Mouse (Mus musculus) 3T3-L1 (cell line): ENCODE results near the gene Arl3.

ENCODE experiments used
- DNase-seq: peaks from one replicate; pipeline ENCODE4 v3.0.0-alpha.2; 2015; ENCODE audit warnings: low read depth, low spot score

Gene Arl3

GRCm38 (mm10) chr19:46533525-46533924 lies 39.5 kb downstream of the Arl3 start:
- no peak for DNase-seq

DNA sequence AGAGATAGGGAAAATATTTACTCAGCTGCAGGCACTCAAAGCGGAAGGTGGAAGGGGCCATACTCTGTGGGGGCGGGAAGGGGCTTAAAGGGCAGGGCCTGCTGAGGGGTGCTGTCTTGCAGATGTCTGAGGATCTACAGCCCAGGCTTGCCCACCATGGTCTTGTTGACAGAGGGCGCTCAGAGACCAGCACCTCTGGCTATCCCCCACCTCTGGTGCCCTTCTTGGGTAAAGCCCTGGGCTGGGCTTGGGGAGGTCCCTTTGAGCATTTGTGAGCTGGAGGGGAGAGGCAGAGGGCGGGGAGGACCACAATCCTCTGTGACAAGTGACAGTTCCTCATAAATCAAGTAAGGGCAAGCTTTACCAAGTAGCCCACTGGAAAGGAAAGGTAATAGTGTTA lies 39.9 kb downstream of the Arl3 start:
- DNase-seq = no peak

GRCm38 (mm10) chr19:46532031-46532688 lies 40.8 kb downstream of the Arl3 start:
- no peak for DNase-seq

DNA sequence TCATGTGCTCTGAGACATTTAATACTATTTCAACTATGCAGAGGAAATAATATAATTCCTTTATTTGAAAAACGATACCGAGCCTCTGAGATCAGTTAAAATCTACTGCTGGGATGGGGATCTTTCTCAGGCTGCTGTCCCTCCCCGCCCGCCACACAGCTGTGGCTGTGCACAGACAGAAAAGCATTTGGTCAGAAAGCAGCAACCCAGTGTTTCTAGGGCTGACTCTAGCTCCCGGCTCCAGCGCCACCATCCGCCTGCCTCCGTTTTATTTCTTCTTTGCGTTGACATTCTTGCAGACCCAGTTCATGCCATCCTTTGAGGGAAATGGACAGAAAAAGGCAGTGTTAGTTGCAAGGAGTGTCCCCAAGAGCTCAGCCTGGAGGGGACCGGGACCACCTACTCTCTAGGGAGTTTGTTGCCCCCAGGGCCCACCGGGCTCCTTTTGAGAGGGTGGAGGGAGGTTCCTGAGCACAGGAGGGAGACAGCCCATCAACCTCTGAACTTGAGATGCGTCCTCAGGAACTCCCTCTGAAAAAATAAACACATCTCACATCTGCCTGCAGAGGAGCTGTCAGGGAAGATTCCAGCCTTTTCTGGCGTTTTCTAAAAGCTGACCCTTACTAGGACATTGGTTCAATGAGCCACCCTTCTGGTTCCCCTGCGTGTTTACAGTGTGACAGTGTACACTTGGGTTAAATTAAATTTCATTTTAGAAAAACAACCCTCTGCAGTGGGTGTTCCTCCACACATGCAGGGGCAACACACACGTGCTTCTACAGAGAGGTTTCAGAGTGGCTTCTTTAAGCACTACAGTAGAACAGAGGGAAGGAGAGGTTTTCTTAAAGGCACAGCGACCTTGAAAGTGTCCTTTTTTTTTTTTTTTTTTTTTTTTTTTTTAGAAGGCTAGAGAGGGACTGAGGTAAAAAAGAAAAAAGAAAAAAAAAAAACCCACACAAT lies 41.6 kb downstream of the Arl3 start:
- no peak for DNase-seq

DNA sequence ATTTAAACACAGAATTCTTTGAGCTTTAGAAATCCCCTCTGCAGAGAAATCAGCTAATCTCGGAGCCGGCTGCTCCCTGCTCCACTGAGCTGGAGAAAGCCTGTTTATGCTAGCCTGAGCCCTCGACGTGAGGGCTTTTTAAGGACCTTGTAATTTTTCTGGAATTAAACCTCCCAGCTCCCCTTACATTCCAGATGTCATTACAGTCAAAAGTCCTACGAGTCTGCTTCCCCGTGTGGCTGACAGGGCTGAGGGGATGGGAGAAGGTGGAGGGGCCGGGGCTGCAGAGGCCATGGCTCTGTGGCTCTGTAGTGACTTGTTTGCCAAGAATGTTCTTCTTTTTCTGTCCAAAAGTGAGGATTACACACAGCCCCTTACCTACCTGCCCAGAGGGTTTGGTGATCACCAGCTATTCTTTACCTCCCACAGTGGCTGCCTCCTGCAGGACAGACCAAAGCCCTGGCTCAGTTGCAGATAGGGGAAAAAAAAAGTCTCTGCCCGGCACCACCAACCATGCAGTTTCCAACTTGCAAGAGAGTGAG lies 42.5 kb downstream of the Arl3 start:
- no peak for DNase-seq

- DNase-seq = no peak
These were observed 43.2 kb downstream of the Arl3 start for GRCm38 (mm10) chr19:46529601-46530448.

DNA sequence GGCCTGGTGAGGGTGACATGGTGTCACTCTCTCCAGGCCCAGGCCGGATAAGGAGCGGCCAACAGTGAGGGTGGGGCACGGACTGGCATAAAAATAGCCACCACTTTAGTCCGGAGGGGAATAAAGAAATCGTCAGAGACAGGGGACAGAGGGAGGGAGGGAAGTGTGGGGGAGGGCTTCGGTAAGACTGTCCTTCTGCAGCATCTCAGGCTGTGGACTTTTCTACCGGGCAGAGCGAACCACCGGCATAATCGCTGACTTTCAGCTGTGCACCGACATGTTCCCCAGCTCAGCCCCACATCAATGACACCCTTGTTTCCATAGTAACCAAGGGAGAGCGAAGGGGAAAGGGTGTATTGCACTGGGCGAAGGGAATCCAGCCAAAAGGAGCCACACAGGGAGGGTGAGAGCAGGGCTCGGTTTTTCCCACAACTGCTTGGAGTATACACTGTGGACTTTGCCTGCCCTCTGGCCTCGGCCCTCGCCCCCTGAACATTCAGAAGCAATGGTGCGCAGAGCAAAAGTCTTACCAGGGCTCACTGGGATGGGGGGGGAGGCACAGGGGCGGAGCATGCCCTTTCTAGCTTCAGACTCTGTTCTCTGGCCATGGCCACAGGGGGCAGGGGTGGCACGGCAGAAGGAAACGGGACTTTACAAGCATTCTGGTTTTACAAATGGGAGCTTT lies 44.3 kb downstream of the Arl3 start:
- DNase-seq = no peak

GRCm38 (mm10) chr19:46527632-46528528 lies 45.1 kb downstream of the Arl3 start:
- DNase-seq = no peak

DNA sequence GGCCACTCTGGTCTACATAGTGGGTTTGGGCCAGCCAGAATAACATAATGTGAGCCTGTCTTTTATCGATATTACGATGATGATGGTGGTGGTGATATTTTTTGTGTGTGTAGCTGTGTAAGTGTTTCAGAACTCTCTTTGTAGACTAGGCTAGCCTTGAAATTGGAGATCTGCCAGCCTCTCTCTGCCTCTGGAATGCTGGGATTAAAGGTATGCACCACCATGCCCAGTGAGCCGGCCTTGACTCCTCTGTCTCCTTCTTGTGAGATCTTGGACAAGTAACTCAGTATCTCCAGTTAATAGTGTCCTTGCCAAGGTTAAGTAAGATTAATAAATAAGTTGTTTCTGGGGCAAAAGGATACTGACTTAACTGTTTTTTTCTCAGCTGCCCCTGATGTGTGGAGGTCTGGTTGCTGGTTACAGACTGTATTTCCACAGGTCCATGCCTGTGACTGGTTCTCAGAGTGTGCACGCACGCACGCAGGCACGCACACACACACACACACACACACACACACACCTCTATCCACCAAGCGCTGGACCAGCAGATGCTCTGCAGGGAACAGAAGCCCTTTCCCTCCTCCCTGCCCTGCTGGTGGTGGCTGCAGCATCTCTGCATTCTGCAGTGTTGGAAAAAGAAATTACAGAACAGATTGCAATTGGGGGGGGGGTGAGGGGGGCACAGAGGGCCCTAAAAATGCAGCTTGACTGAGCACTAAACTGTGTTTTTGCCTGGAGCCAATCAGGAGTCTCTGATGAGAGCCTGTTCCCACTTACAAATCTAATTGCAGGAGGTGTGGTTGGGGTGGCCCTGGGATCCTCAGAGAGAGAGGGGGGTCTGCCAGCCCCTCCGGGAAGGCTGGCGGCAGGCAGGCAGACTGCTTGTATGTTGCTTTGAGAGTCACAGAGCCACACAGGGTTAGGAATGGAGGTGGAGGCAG lies 47.0 kb downstream of the Arl3 start:
- DNase-seq = peak; percentile 77

- DNase-seq = peak; percentile 73
These were observed 48.2 kb downstream of the Arl3 start for GRCm38 (mm10) chr19:46524601-46525321.

DNA sequence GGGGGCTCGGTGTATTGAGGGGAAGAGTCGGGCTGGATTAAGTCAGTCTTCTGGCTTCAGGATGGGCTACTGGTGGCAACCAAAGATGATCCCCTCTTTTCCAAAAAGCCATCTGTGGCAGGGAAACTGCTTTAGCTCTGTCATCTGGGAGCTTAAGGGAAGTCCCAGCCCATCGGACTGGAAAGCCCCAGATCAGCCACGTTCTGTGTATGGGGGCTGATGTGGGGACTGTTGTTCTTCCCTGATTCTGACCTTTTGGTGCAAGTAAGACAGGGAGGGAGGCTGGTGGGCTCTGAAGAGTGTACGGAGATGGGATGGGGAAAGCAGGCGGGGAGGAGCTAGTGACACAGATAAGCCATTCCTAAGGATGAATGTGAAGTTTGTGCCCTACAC lies 48.9 kb downstream of the Arl3 start:
- DNase-seq = no peak

GRCm38 (mm10) chr19:46523480-46524151 lies 49.4 kb downstream of the Arl3 start:
- DNase-seq = peak; percentile 76

DNA sequence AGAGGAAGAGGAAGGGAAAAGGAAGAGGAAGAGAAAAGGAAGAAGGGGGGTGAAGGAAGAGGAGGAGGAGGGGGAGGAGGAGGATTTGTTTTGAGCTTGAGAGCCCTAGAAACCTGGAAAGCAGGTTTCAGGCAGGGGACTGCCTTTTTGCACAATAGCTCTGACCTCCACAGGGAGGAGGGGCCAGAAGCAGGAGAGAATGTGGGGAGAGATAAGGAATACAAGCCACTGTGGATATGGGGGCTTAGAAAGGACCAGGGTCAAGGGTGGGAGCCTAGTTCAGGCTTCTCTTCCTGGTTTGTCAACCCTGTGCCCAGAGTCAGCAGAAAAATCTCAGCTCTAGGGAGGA lies 49.9 kb downstream of the Arl3 start:
- peak; percentile 48 for DNase-seq

GRCm38 (mm10) chr19:46522433-46523044 lies 50.5 kb downstream of the Arl3 start:
- peak; percentile 94 for DNase-seq

GRCm38 (mm10) chr19:46521698-46522097 lies 51.3 kb downstream of the Arl3 start:
- DNase-seq = peak; percentile 77

- no peak for DNase-seq
These were observed 54.0 kb downstream of the Arl3 start for GRCm38 (mm10) chr19:46518828-46519621.
